Mouse (Mus musculus) stomach, embryonic 14.5 days (tissue): ENCODE results near the gene Zbtb38. TPM values are rescaled to one million over a fixed set of nuclear protein-coding genes. Genes with fewer than 3 reads are reported as not detected.

Experiments
- ATAC-seq: fragments of 200-750 bp; cut with Nextera tagmentation; 2 replicates; pipeline ENCODE4 v1.8.0; 2017; ENCODE audit warnings: low read depth, moderate TSS enrichment; ENCODE audit not compliant: insufficient number of reproducible peaks, insufficient read depth, low FRiP score
- H3K27ac ChIP-seq: fragments of 300-500 bp; sonication (generic); 2 replicates; pipeline ENCODE4 v1.5.1; 2014; ENCODE audit warnings: mild to moderate bottlenecking, low read length, moderate library complexity, mixed read lengths
- H3K27me3 ChIP-seq: fragments of 300-500 bp; sonication (generic); 2 replicates; pipeline ENCODE4 v1.6.1; 2014; ENCODE audit warnings: low read length, control low read depth, mixed read lengths; ENCODE audit not compliant: control insufficient read depth, insufficient read depth
- H3K36me3 ChIP-seq: fragments of 300-500 bp; sonication (generic); 2 replicates; pipeline ENCODE4 v1.6.1; 2014; ENCODE audit warnings: mild to moderate bottlenecking, control low read depth, low read length, moderate library complexity, mixed read lengths; ENCODE audit not compliant: control insufficient read depth, insufficient read depth
- H3K4me1 ChIP-seq: fragments of 300-500 bp; sonication (generic); 2 replicates; pipeline ENCODE4 v1.6.1; 2014; ENCODE audit warnings: low read length, control low read depth, mixed read lengths; ENCODE audit not compliant: control insufficient read depth, insufficient read depth
- H3K4me2 ChIP-seq: fragments of 300-500 bp; sonication (generic); replicated peaks from 2 replicates; pipeline ENCODE4 v1.6.1; 2014; ENCODE audit warnings: low read depth, low read length, control low read depth
- H3K4me3 ChIP-seq: fragments of 300-500 bp; sonication (generic); 2 replicates; pipeline ENCODE4 v1.5.1; 2014; ENCODE audit warnings: low read depth, low read length, control low read depth
- H3K9ac ChIP-seq: fragments of 300-500 bp; sonication (generic); replicated peaks from 2 replicates; pipeline ENCODE4 v1.6.1; 2014; ENCODE audit warnings: low read depth, mild to moderate bottlenecking, control low read depth, low read length, moderate library complexity, mixed read lengths
- H3K9me3 ChIP-seq: fragments of 300-500 bp; sonication (generic); 2 replicates; pipeline ENCODE4 v1.6.1; 2016; ENCODE audit warnings: low read depth, low read length, control low read depth; ENCODE audit not compliant: control insufficient read depth
- WGBS: fragments of 180-500 bp; shearing (Covaris S2); extraction: QIAGEN DNeasy Blood & Tissue Kit; methylation state at CpG from one replicate; pipeline ENCODE4 v1.1.7; 2014; 5-methylcytosine and 5-hydroxymethylcytosine counted together
- polyA plus RNA-seq: library from polyadenylated mRNA; unstranded; fragments of >200 nt; fragmentation: Nextera tagmentation; extraction: Ambion mirVana; gene quantifications from 2 replicates; pipeline ENCODE4 v1.2.1, GENCODE M21; 2014

The Zbtb38 gene
- polyA plus RNA-seq, 1 experiment from 2014 or later: 23.0 TPM

DNA sequence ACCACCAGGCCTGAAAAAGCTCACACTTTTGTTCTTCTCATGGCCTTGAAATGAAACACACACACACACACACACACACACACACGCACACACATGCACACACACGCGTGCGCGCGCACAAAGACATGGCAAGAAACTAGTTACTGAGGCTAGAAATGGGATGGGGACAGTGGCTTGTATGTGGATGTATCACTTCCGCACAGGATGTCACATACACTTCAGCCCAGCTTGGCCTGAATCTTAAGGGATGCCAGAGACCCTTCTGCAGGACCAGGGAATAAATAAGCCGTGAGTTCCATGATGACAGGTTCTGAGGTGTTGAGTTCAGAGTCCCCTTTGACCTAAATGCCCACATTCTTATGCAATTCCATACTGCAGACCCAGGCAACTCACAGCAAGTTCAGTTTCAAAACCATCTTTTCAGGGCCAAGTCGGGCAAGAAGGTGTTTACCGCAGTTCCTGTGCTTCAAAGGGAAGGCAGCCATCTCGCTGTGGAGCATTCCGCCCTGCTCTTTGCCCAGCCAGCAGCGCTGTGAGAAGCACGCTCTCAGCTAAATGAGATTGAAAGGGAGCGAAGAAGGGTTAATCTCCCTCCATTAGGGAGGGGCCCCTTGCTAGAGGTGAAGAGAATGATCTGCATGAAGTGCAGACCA is 11.8 kb downstream of the Zbtb38 start:
- Histone ChIP-seq H3K27me3 (no peaks in the 10 kb centered on the region), H3K4me1 (no peaks in the 10 kb centered on the region), H3K27ac (no peak overlapping the region), H3K9me3 (no peaks in the 10 kb centered on the region), H3K4me3 (no peak overlapping the region), H3K9ac (no peak overlapping the region), H3K4me2 (no peak overlapping the region), H3K36me3 (no peaks in the 10 kb centered on the region)
- WGBS: 67% methylated on average over 15 of the region's 15 CpGs
- no peak for ATAC-seq

DNA sequence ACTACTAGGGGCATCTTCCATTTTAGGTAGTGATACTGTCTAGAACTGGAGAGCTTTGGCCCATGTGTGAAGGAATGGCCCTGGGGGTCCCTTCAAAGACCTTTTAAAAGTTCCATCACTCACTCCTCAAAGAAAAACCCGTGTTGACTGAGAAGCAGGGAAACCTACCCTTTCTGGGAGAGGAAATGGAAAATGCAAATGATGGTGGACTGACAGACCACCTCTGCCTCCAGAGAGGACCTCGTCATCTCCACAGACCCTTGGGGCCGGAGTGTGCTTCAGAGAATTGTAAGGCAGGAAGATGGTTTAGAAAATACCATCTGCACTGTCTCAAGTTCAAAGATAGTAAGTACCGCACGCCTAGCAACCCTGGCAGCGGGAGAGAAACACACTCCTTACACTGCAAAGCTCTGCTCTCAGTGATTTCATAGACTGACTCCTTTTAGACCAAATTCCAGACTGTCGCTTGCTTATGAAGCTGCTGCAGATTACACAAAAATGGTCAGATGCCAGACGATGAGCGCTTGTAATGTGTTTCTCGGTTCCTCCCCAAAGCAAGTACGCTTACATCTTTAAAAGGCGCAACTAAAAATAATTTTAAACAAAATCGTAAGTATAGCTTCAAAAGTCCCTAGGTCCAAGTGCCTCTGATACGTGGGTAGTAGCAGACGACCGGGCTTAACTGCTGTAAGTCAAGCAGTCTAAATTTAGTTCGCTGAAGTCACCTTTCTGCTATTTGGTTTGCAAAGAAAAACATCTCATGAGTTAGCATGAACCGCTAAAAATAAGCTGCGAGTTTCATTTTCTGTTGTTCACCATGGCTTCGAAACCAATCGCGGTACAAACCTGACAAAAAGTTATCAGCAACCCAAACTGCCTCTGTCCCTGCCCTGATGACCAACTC is 12.6 kb downstream of the Zbtb38 start:
- no peaks in the 10 kb centered on the region for H3K27me3 ChIP-seq
- H3K4me1 ChIP-seq: no peaks in the 10 kb centered on the region; the same call in 1 of the 2 replicates
- no peak overlapping the region for H3K9ac ChIP-seq
- no peak overlapping the region for H3K4me2 ChIP-seq
- ATAC-seq: peak; percentile 14; the same call in 1 of the 2 replicates
- H3K9me3 ChIP-seq: no peaks in the 10 kb centered on the region
- H3K27ac ChIP-seq: peak overlapping the region; percentile 39; the same call in 1 of the 2 replicates
- WGBS: 62% methylated on average over 22 of the region's 22 CpGs
- no peaks in the 10 kb centered on the region for H3K36me3 ChIP-seq
- no peak overlapping the region for H3K4me3 ChIP-seq

DNA sequence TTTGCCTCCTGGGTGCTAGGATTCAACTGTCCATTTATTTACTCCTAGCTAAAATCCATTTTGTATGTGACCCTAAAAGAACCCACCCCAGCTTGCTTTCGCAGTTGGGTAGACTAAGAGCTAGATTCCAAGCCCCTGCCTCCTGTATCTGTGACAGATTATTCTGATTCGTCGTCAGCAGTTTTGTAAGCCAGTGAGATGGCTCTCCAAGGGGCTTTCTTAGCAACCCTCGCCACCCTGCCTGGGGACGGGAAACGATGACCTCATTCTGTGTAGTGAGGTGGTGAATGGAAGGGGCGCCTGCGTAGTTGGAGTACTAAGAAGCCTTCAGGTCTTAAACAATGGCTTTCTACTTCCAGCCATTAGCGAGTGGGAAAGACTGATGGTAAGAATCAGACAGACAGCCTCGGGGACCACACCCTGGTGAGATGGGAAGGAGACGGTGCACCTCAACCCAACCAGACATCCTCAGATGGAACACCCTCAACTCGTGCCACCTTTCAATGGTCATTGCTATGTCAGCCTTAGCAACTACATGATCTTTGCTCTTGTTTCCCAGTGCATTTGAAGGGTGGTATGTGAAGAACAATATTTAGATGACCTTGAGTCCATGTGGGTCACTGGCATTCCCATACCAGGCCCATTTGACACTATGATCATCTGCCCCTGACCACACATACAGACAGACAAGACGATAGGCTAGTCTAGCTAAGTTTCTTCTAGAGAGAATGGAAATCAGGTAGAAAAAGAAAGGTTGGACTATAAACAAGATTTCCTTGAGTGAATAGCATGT is 13.9 kb downstream of the Zbtb38 start:
- H3K4me3 ChIP-seq: no peak overlapping the region
- H3K9me3 ChIP-seq: no peaks in the 10 kb centered on the region
- 88% methylated on average over 13 of the region's 13 CpGs for WGBS
- no peaks in the 10 kb centered on the region for H3K27me3 ChIP-seq
- no peak overlapping the region for H3K9ac ChIP-seq
- no peaks in the 10 kb centered on the region for H3K36me3 ChIP-seq
- H3K4me2 ChIP-seq: no peak overlapping the region
- H3K27ac ChIP-seq: no peak overlapping the region
- ATAC-seq: no peak
- H3K4me1 ChIP-seq: no peaks in the 10 kb centered on the region; the same call in 1 of the 2 replicates

DNA sequence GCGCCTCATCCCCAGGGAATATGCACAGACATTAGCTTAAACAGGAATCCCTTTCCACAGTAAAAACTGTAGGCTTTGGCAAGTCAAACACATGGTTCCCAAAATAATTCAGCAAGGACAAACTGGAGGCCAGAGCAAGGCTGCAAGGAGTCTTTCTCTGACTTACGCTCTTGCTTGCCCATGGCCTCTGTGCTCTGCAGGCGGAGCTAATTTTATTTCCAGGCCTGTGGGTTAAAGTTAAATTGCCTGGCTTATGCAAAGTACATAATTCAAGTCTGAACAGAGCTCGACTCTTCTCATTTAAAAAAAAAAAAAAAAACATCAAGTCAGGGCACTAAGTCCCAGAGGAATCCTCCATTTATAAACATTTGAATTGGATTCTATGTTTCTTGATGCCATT is 16.7 kb downstream of the Zbtb38 start:
- H3K27me3 ChIP-seq: no peaks in the 10 kb centered on the region
- ATAC-seq: no peak
- no peaks in the 10 kb centered on the region for H3K9me3 ChIP-seq
- no peaks in the 10 kb centered on the region; the same call in 1 of the 2 replicates for H3K4me1 ChIP-seq
- H3K9ac ChIP-seq: no peak overlapping the region
- no peak overlapping the region for H3K4me2 ChIP-seq
- no peak overlapping the region for H3K4me3 ChIP-seq
- 40% methylated on average over 4 of the region's 4 CpGs for WGBS
- no peaks in the 10 kb centered on the region for H3K36me3 ChIP-seq
- no peak overlapping the region for H3K27ac ChIP-seq

DNA sequence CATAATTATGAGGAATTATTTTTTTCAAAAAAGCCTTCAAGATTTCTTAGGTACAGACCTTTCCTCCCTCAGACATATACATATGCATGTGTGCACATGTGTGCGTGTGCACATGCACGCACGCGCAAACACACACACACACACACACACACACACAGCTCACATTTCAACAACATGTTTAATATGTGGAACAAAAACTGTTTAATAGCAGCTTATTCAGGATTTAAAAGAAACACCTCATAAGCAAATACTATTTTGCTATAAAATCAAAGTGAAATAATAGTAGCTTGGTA is 19.3 kb downstream of the Zbtb38 start:
- Histone ChIP-seq H3K9me3 (no peaks in the 10 kb centered on the region), H3K4me1 (no peaks in the 10 kb centered on the region; the same call in 1 of the 2 replicates)
- 94% methylated on average over 4 of the region's 4 CpGs for WGBS

DNA sequence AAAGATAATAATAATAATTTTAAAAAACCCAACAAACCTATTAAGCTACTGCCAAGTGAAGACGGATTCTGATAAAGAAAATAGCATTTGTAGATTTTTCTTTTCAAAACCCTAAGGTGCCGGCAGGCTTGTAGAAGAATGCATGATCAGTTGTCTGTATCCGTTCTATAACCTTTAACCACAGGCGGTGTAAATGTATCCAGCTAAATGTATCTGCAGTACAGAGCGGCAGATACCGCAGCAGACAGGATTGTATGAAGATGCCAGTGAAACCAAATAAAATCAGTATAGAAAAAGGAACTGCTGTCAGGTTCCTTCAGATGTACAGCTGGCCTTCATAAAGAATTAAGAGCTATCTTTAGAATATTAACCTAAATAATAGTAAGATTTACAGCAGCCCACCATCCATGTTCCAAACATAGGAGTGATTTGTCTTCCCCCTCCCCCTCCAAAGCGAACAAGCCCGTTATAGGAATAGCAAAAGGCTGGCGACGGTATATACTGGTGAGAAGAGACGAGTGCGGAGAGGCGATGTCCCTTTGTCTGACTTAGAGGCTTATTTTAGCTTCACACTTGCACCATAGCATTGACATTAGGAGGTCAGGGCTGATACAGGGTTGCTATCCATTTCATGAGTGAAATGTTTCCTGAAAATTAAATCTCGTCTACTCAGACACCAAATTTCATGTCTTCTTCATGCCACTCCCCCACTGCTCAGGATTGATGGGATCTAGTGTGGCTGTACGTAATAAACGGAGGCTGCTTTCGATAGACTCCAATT is 19.8 kb downstream of the Zbtb38 start:
- peak overlapping the region; percentile 30 for H3K4me2 ChIP-seq
- H3K4me3 ChIP-seq: no peak overlapping the region
- H3K9ac ChIP-seq: no peak overlapping the region
- no peak overlapping the region for H3K27ac ChIP-seq
- WGBS: 46% methylated on average over 17 of the region's 17 CpGs
- no peak for ATAC-seq
- H3K27me3 ChIP-seq: no peaks in the 10 kb centered on the region
- no peaks in the 10 kb centered on the region for H3K36me3 ChIP-seq
- H3K9me3 ChIP-seq: no peaks in the 10 kb centered on the region
- no peaks in the 10 kb centered on the region; the same call in 1 of the 2 replicates for H3K4me1 ChIP-seq

More for the DNA sequence above, 19.3 kb downstream of the Zbtb38 start:
- H3K27ac ChIP-seq: no peak overlapping the region
- H3K4me2 ChIP-seq: peak overlapping the region; percentile 30; the same call in 1 of the 2 replicates
- ATAC-seq: no peak
- H3K4me3 ChIP-seq: no peak overlapping the region
- no peak overlapping the region for H3K9ac ChIP-seq
- no peaks in the 10 kb centered on the region for H3K27me3 ChIP-seq
- no peaks in the 10 kb centered on the region for H3K36me3 ChIP-seq

DNA sequence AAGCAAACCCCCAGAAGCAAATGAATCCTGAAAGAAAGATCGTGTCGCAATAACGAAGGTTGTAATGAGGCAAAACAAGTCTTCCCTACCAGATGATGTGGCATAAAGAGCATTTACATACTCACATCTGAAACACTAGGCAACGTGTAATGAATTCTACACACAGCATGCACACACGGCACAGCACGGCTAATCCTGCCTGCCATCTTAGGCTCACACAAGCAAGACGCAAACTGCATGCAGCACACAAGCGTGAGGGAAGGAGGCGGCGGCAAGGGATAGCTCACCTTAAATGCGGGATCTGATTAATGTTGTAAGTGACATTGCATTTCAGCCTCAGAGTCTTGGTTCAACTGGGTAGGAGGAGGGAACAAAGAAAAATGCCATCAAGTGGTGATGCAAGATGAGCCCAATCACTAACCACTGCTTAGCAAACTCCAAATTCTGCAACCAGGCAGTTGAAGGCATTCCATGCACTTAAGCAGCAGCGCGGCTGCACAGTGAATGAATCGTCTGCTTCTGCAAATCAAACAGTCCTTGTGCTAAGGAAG is 20.6 kb downstream of the Zbtb38 start:
- Histone ChIP-seq H3K27ac (no peak overlapping the region), H3K36me3 (no peaks in the 10 kb centered on the region), H3K4me2 (peak overlapping the region; percentile 2; the same call in 1 of the 2 replicates), H3K4me1 (no peaks in the 10 kb centered on the region; the same call in 1 of the 2 replicates), H3K27me3 (no peaks in the 10 kb centered on the region), H3K9me3 (no peaks in the 10 kb centered on the region), H3K9ac (no peak overlapping the region), H3K4me3 (no peak overlapping the region)
- no peak for ATAC-seq
- WGBS: 47% methylated on average over 14 of the region's 14 CpGs
